Mouse (Mus musculus) urinary bladder, postnatal 10 days (tissue): ENCODE data around the gene Ncoa1.
"Not testable (repeated sequence)": the region's sequence is repeated elsewhere in the genome, so short reads cannot be mapped to it uniquely, and the experiment has no call there.

Experiments used
- DNase-seq: peaks from one replicate; pipeline ENCODE4 v3.0.0; 2022; ENCODE audit warnings: low spot score

Gene Ncoa1

GRCm38 (mm10) chr12:4392074-4392473 lies 84.9 kb downstream of the Ncoa1 start:
- no peak for DNase-seq

DNA sequence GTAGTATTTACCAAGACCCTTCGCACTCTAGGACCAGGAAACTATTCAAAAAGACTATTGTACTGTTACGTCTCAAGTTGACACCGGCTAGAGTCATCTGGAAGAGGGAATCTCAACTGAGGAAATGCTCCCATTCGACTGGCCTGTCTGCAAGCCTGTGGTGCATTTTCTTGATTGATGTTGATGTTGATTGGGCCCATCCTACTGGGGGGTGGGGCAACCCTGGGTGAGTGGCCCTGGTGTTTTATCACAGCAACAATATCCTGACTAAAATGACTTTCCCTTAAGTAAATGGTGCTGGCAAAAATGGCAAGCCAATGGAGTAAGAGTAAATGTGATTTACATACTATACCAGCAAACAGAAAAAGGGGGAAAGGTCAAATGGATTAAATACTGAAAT lies 85.7 kb downstream of the Ncoa1 start:
- no peak for DNase-seq

- no peak for DNase-seq
Observed at GRCm38 (mm10) chr12:4390721-4391120, 86.3 kb downstream of the Ncoa1 start.

DNA sequence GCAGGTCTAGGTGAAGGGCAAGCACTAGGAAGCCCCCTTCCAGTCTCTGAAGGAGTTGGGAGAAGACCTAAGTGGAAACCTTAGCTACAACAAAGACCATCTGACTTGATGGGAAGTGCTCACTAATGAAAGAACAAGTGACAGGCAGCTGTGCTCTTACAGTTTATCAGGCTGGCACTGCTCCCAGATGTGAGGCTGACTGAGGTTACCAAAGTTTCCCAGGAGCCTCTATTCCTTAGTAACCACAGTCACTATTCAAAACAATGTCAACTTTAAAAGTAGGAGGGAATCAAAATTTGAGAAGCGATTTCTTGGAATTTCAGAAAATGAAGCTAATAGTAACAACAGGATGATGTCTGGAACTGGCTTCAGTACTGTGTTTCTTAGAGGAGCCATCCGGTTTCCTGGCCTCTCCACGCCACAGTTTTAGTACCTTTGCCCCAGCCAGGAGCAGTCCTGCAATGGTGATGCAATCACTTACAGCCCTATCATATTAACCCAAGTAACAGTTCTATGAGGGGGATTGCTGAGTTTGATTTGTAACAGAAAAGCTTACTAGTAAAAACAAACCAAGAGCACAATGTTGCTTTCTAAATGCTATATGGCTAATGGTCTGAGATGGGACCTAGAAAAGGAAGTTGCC lies 90.8 kb downstream of the Ncoa1 start:
- no peak for DNase-seq

GRCm38 (mm10) chr12:4383061-4383460 lies 93.9 kb downstream of the Ncoa1 start:
- DNase-seq = no peak

GRCm38 (mm10) chr12:4379298-4379957 lies 97.6 kb downstream of the Ncoa1 start:
- no peak for DNase-seq

GRCm38 (mm10) chr12:4376475-4376874 lies 100.5 kb downstream of the Ncoa1 start:
- DNase-seq = no peak

- DNase-seq = no peak
Observed at GRCm38 (mm10) chr12:4374816-4375493, 102.0 kb downstream of the Ncoa1 start.

GRCm38 (mm10) chr12:4371406-4371805 lies 105.6 kb downstream of the Ncoa1 start:
- no peak for DNase-seq

DNA sequence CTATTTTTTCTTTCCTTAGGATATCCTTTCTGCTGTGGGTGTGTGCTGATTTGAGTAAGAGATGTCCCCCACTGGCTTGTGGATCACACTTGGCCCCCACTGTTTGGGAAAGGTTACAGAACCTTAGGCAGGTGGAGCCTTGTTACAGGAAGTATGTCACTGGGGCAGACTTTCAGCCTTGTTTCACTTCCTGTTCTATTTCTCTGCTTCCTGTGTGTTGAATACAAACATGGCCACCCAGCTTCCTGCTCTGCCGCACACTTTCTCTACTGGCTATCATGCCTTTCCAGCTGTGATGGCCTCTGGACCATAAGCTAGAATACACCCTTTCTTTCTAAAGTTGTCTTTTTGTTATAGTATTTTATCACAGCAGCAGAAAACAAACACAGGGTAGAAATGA lies 111.0 kb downstream of the Ncoa1 start:
- no peak for DNase-seq

DNA sequence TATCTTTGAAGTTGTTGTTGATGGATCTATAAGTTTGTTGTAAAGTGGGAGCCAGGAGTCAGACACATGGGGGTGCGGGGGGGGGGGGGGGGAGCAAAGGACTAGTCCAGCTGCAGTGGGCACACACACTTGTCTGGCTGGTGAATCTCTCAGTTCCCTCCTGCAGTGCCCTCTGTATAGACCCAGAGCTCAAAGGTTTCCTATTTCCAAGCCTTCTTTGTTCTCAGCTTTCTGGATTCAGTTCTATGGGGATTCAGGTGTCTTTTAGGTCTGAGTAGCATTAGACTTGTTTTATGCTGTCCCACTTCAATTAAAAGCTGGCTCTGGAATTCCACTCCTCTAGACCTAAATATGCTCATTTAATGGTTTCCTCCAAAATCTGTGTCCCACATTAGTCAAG lies 117.5 kb downstream of the Ncoa1 start:
- no peak for DNase-seq

GRCm38 (mm10) chr12:4358653-4359052 lies 118.3 kb downstream of the Ncoa1 start:
- not testable (repeated sequence) for DNase-seq

- no peak for DNase-seq
Observed at GRCm38 (mm10) chr12:4358100-4358499, 118.9 kb downstream of the Ncoa1 start.

DNA sequence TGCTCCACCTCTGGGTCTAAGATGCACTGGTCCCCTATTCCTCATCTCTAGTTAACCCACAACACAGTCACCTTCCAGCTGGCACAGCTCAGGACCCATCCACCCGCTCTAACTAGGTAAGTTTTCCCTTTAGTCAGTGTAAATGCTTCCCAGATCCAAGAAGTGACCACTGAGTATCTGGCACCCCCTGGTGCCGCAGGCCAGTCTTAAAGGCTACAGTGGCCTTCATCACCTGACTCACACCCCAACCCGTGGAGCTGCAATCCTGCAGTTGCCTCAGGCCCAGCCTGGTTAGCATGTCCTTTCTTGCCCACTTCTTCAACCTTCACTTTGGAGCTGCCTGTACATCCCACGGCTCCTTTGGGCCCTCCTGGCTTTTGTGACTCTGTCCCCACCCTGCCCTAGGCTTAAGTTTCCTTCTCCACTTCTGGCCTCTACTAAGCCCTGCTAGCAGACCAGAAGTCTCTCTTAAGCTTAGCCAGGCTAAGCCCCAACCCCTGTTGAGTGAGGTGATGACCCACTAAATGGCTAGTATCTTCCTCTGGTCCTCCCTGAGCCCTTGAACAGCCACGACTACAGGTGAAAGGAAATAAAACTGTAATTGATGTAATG lies 120.0 kb downstream of the Ncoa1 start:
- DNase-seq = no peak

GRCm38 (mm10) chr12:4355019-4355730 lies 121.8 kb downstream of the Ncoa1 start:
- no peak for DNase-seq

GRCm38 (mm10) chr12:4343216-4343615 lies 133.8 kb downstream of the Ncoa1 start:
- DNase-seq = no peak

DNA sequence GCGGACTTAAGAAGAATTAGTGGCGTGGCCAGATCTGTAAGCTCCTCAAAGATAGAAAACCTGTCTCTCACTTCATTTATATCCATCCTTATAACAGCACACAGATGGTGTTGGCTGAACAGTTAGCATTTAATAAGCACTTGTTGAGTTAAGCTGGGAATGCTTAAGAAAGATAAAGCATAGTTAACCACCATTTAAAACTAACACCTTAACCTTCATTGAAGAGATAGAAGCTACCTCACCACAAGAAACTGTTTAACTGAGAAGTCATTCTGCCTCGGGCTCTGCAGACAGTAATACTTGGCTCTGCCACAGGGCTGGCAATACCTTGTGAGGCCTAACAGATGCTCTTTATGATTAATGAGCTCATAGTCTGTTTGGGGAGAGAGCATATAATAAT lies 134.9 kb downstream of the Ncoa1 start:
- no peak for DNase-seq

DNA sequence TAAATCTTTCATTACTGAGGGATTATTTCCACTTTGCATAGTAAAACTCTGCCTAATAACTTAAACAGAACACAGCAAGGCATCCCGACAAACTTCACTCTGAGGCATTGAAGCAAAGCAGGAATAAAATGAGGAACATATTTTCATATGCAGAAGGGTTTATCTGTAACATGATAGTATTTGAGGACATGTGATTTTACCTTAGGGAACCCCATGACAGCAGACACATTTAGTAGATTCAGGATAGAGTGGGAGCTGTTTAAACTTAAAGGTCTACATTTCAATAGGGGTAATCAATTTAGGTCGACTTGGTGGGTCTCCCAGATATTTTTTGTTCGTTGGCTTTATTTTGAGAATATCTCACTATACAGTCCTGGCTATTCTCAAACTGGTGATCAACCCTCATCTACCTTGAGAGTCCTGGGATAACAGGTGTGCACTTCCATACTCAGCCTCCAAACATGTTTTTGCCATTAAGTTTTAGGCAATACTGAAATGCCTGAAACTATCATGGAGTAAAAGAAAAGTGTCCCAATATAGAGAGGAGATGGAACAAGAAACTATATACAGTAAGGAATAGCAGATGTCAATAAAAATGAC lies 136.6 kb downstream of the Ncoa1 start:
- DNase-seq = no peak

GRCm38 (mm10) chr12:4323604-4324003 lies 153.4 kb downstream of the Ncoa1 start:
- no peak for DNase-seq

GRCm38 (mm10) chr12:4322227-4322626 lies 154.8 kb downstream of the Ncoa1 start:
- DNase-seq = no peak

DNA sequence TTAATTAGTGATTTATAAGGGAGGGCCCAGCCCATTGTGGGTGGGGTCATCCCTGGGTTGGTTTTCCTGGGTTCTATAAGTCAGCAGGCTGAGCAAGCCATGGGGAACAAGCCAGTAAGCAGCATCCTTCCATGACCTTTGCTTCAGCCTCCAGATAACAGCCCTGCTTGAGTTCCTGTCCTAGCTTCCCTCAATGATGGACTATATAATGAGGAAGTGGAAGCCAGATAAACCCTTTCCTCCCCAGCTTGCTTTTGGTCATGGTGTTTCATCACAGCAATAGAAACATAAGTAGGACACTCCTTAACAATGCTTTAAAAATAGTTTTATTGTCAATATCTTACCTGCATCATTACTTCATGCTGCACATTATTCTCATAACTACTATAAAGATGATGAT lies 163.2 kb downstream of the Ncoa1 start:
- DNase-seq = no peak
